Mouse (Mus musculus) liver, embryonic 14.5 days (tissue): Measurements from ENCODE around the gene B3galt4.

Source experiments
- CTCF ChIP-seq: IDR thresholded peaks from 2 replicates; pipeline ENCODE4 v1.5.1; 2016; ENCODE audit warnings: antibody characterized with exemption, low read depth, control low read depth
- EP300 ChIP-seq: IDR thresholded peaks from 2 replicates; pipeline ENCODE4 v1.6.1; 2016; ENCODE audit warnings: antibody characterized with exemption, low read depth

- TF ChIP-seq CTCF (no peak), EP300 (no peak)
These were observed 28.3 kb upstream of the B3galt4 start for GRCm38 (mm10) chr17:33979512-33980050.
